Mouse (Mus musculus) midbrain, postnatal 0 days (tissue): ENCODE data around the gene Megf11. TPM values are rescaled to one million over a fixed set of nuclear protein-coding genes. Genes with fewer than 3 reads are reported as not detected.

ENCODE experiments used
- ATAC-seq: fragments of 200-750 bp; cut with Nextera tagmentation; 2 replicates; pipeline ENCODE4 v1.8.0; 2017; ENCODE audit warnings: moderate number of reproducible peaks, mild to moderate bottlenecking, moderate TSS enrichment, moderate library complexity; ENCODE audit not compliant: low FRiP score
- DNase-seq: peaks from one replicate; pipeline ENCODE4 v3.0.0-alpha.2; 2015; ENCODE audit warnings: low spot score
- H3K27ac ChIP-seq: fragments of 300-500 bp; sonication (generic); 2 replicates; pipeline ENCODE4 v1.5.1; 2014; ENCODE audit warnings: low read depth, mild to moderate bottlenecking, low read length, mixed read lengths
- H3K27me3 ChIP-seq: fragments of 300-500 bp; sonication (generic); 2 replicates; pipeline ENCODE4 v1.6.1; 2014; ENCODE audit warnings: low read length, control low read depth, mixed read lengths; ENCODE audit not compliant: insufficient read depth
- H3K36me3 ChIP-seq: fragments of 300-500 bp; sonication (generic); 2 replicates; pipeline ENCODE4 v1.6.1; 2014; ENCODE audit warnings: low read length, control low read depth, mixed read lengths; ENCODE audit not compliant: insufficient read depth
- H3K4me1 ChIP-seq: fragments of 300-500 bp; sonication (generic); 2 replicates; pipeline ENCODE4 v1.6.1; 2014; ENCODE audit warnings: mild to moderate bottlenecking, control low read depth, antibody characterized with exemption, low read length, mixed read lengths; ENCODE audit not compliant: insufficient read depth
- H3K4me2 ChIP-seq: fragments of 300-500 bp; sonication (generic); 2 replicates; pipeline ENCODE4 v1.6.1; 2014; ENCODE audit warnings: low read depth, mild to moderate bottlenecking, low read length, mixed read lengths; ENCODE audit not compliant: poor library complexity, severe bottlenecking
- H3K4me3 ChIP-seq: fragments of 300-500 bp; sonication (generic); 2 replicates; pipeline ENCODE4 v1.5.1; 2014; ENCODE audit warnings: low read depth, mild to moderate bottlenecking, low read length, moderate library complexity
- H3K9ac ChIP-seq: fragments of 300-500 bp; sonication (generic); replicated peaks from 2 replicates; pipeline ENCODE4 v1.6.1; 2014; ENCODE audit warnings: mild to moderate bottlenecking, low read length, moderate library complexity, mixed read lengths; ENCODE audit not compliant: poor library complexity, severe bottlenecking
- H3K9me3 ChIP-seq: fragments of 300-500 bp; sonication (generic); 2 replicates; pipeline ENCODE4 v1.6.1; 2016; ENCODE audit warnings: low read length, control low read depth
- CTCF ChIP-seq: IDR thresholded peaks from 2 replicates; pipeline ENCODE4 v1.5.1; 2016; ENCODE audit warnings: antibody characterized with exemption, mild to moderate bottlenecking
- WGBS: fragments of 180-500 bp; shearing (Covaris S2); extraction: QIAGEN DNeasy Blood & Tissue Kit; methylation state at CpG from one replicate; pipeline ENCODE4 v1.1.7; 2014; 5-methylcytosine and 5-hydroxymethylcytosine counted together
- polyA plus RNA-seq: library from polyadenylated mRNA; unstranded; fragments of >200 nt; fragmentation: Nextera tagmentation; extraction: Ambion mirVana; gene quantifications from 2 replicates; pipeline ENCODE4 v1.2.1, GENCODE M21; 2015
- total RNA-seq: library from RNA; depleted of rRNA; stranded (reverse); fragments of >200 nt; gene quantifications from 2 replicates; pipeline ENCODE4 v1.2.3, GENCODE M21; 2014

The Megf11 gene
- total and polyA plus RNA-seq, 2 experiments from 2014 or later: 17.7 to 41.8 TPM

DNA sequence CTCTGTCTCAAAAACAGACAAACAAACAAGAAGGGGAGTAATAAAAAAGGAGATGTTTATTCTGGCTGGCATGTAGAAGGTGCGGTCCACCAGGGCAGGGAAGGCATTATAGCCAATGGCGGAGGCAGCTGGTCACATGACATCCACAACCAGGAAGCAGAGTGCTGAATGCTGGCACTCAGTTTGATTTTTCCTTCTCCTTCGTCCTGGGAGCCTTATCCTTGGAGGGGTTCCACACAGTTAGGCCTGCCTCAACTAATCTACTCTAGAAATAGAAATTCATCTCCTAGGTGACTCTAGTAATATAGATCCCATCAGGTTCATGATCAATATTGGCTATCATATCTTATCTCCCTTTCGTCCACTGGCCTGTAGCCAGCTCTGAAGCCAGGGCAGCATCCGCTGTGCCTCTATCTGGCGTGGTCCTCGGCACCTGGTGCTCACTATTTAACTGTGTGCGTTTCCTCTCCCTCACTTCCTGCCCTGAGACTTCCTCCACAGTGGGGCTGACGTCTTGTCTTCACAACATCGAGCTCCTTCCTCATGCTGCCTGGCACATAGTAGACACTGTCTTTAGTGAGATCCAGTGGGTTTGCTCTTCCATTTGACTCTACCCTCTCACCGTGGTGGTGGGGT, 171.8 kb downstream of the Megf11 start:
- H3K27ac ChIP-seq: no peak overlapping the region
- WGBS: 90% methylated on average over 11 of the region's 11 CpGs
- ATAC-seq: no peak
- DNase-seq: no peak
- no peaks in the 10 kb centered on the region for H3K4me1 ChIP-seq
- TF ChIP-seq CTCF: no peak
- H3K36me3 ChIP-seq: no peaks in the 10 kb centered on the region
- H3K9me3 ChIP-seq: no peaks in the 10 kb centered on the region
- H3K9ac ChIP-seq: no peak overlapping the region
- no peak overlapping the region for H3K4me3 ChIP-seq
- no peak overlapping the region for H3K4me2 ChIP-seq
- H3K27me3 ChIP-seq: no peaks in the 10 kb centered on the region

- Histone ChIP-seq H3K4me1 (no peaks in the 10 kb centered on the region), H3K27me3 (no peaks in the 10 kb centered on the region; the same call in 1 of the 2 replicates), H3K27ac (no peak overlapping the region), H3K9ac (no peak overlapping the region), H3K9me3 (no peaks in the 10 kb centered on the region), H3K4me3 (no peak overlapping the region), H3K4me2 (no peak overlapping the region), H3K36me3 (no peaks in the 10 kb centered on the region)
- TF ChIP-seq CTCF: no peak
- 94% methylated on average over 7 of the region's 7 CpGs for WGBS
- no peak for ATAC-seq
- peak; percentile 49 for DNase-seq
Measured at GRCm38 (mm10) chr9:64557846-64558530, 172.6 kb downstream of the Megf11 start.

- whole genome bisulfite sequencing: 79% methylated on average over 5 of the region's 5 CpGs
- DNase-seq: no peak
- H3K27me3 ChIP-seq: no peaks in the 10 kb centered on the region; the same call in 1 of the 2 replicates
Measured at GRCm38 (mm10) chr9:64564315-64564767, 178.9 kb downstream of the Megf11 start.

DNA sequence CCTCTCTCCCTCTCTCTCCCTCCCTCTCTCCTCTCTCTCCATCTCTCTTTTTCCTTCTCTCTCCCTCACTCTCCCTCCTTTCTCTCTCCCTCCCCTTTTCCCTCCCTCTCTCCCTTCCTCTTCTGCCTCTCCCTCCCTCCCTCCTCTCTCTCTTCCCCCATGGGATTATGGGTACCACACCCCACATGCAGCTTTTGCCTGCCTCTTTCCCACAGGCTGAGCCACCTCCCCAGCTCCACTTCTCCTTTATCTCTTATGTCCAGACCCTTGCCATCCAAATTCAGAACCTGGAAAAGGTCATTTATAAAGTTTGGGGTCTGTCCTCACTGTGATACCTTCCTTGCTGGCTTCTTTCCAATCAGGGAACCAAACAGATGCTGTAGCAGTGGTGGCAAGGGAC, 180.5 kb downstream of the Megf11 start:
- Histone ChIP-seq H3K36me3 (no peaks in the 10 kb centered on the region), H3K4me3 (no peak overlapping the region), H3K9me3 (no peaks in the 10 kb centered on the region), H3K4me2 (no peak overlapping the region), H3K27me3 (no peaks in the 10 kb centered on the region; the same call in 1 of the 2 replicates), H3K9ac (no peak overlapping the region), H3K4me1 (no peaks in the 10 kb centered on the region), H3K27ac (no peak overlapping the region)
- TF ChIP-seq CTCF: no peak
- DNase-seq (no peak), ATAC-seq (no peak)

More at GRCm38 (mm10) chr9:64564315-64564767, 178.9 kb downstream of the Megf11 start:
- Histone ChIP-seq H3K9me3 (no peaks in the 10 kb centered on the region), H3K4me1 (no peaks in the 10 kb centered on the region), H3K9ac (no peak overlapping the region), H3K4me3 (no peak overlapping the region), H3K27ac (no peak overlapping the region), H3K36me3 (no peaks in the 10 kb centered on the region), H3K4me2 (no peak overlapping the region)
- ATAC-seq: no peak
- TF ChIP-seq CTCF: no peak

DNA sequence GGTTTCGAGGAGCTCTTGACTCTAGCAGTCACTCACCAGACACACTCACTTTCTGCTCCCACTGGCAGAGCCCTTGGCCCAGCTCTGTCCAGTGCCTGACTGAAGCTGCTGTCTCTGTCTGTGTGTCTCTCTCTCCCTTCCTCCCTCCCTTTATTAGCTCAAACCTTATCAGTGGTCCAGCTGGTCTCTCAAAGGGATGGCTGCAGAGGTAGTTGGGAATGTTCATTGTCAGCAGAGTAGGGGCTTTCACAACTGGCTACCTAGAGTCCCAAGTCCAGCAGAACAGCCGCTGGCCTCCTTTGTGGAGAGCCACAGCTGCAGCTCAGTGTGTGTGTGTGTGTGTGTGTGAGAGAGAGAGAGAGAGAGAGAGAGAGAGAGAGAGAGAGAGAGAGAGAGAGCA, 180.9 kb downstream of the Megf11 start:
- Histone ChIP-seq H3K9ac (no peak overlapping the region), H3K4me2 (no peak overlapping the region), H3K36me3 (no peaks in the 10 kb centered on the region), H3K4me1 (no peaks in the 10 kb centered on the region), H3K27me3 (no peaks in the 10 kb centered on the region; the same call in 1 of the 2 replicates), H3K4me3 (no peak overlapping the region), H3K27ac (no peak overlapping the region), H3K9me3 (no peaks in the 10 kb centered on the region)
- ATAC-seq: no peak
- DNase-seq: no peak
- TF ChIP-seq CTCF: no peak
- WGBS: 79% methylated on average over 2 of the region's 2 CpGs

GRCm38 (mm10) chr9:64567482-64567881, 182.1 kb downstream of the Megf11 start:
- Histone ChIP-seq H3K27ac (no peak overlapping the region), H3K9me3 (no peaks in the 10 kb centered on the region), H3K4me3 (no peak overlapping the region), H3K4me1 (0 out of 2 replicates have a peak, but pooled peaks cover under 1% of the 10 kb centered on the region), H3K27me3 (no peaks in the 10 kb centered on the region; the same call in 1 of the 2 replicates), H3K36me3 (no peaks in the 10 kb centered on the region), H3K4me2 (no peak overlapping the region), H3K9ac (no peak overlapping the region)
- DNase-seq: no peak
- no peak for ATAC-seq
- 85% methylated on average over 5 of the region's 5 CpGs for WGBS
- no peak for TF ChIP-seq CTCF
